Mouse (Mus musculus) lung, embryonic 15.5 days (tissue): ENCODE data around the gene Syne3. TPM values are rescaled to one million over a fixed set of nuclear protein-coding genes. Genes with fewer than 3 reads are reported as not detected.

ENCODE experiments used
- ATAC-seq: fragments of 200-750 bp; cut with Nextera tagmentation; 2 replicates; pipeline ENCODE4 v1.8.0; 2017; ENCODE audit warnings: moderate number of reproducible peaks, borderline replicate concordance; ENCODE audit not compliant: low FRiP score, low TSS enrichment; ENCODE audit errors: extremely low read depth
- H3K27ac ChIP-seq: fragments of 300-500 bp; sonication (generic); 2 replicates; pipeline ENCODE4 v1.5.1; 2015; ENCODE audit warnings: moderate library complexity, mild to moderate bottlenecking, inconsistent platforms
- H3K27me3 ChIP-seq: fragments of 300-500 bp; sonication (generic); 2 replicates; pipeline ENCODE4 v1.6.1; 2015; ENCODE audit warnings: inconsistent platforms
- H3K36me3 ChIP-seq: fragments of 300-500 bp; sonication (generic); 2 replicates; pipeline ENCODE4 v1.6.1; 2015; ENCODE audit warnings: inconsistent platforms
- H3K4me1 ChIP-seq: fragments of 300-500 bp; sonication (generic); 2 replicates; pipeline ENCODE4 v1.6.1; 2015; ENCODE audit warnings: inconsistent platforms
- H3K4me2 ChIP-seq: fragments of 300-500 bp; sonication (generic); 2 replicates; pipeline ENCODE4 v1.6.1; 2015; ENCODE audit warnings: inconsistent platforms, mild to moderate bottlenecking, moderate library complexity
- H3K4me3 ChIP-seq: fragments of 300-500 bp; sonication (generic); 2 replicates; pipeline ENCODE4 v1.5.1; 2015; ENCODE audit warnings: mild to moderate bottlenecking, inconsistent platforms
- H3K9ac ChIP-seq: fragments of 300-500 bp; sonication (generic); 2 replicates; pipeline ENCODE4 v1.6.1; 2015; ENCODE audit warnings: inconsistent platforms
- H3K9me3 ChIP-seq: fragments of 300-500 bp; sonication (generic); 2 replicates; pipeline ENCODE4 v1.6.1; 2016; ENCODE audit warnings: inconsistent platforms
- WGBS: fragments of 180-500 bp; shearing (Covaris S2); methylation state at CpG from one replicate; pipeline ENCODE4 v1.1.7; 2015; 5-methylcytosine and 5-hydroxymethylcytosine counted together
- polyA plus RNA-seq: library from polyadenylated mRNA; unstranded; fragments of >200 nt; fragmentation: Nextera tagmentation; extraction: Ambion mirVana; gene quantifications from 2 replicates; pipeline ENCODE4 v1.2.1, GENCODE M21; 2015

Syne3 gene
- polyA plus RNA-seq, result 0.50 and 0.81 TPM in 2 replicates

- no peaks in the 10 kb centered on the region for H3K9me3 ChIP-seq
- 2% methylated on average over 51 of the region's 66 CpGs for WGBS
- ATAC-seq, result peak; percentile 83
- H3K4me3 ChIP-seq, result peak within 1 kb of the TSS; percentile 71
- H3K9ac ChIP-seq, result peak within 1 kb of the TSS; percentile 32
- H3K36me3 ChIP-seq, result no peaks in the 10 kb centered on the region
- H3K27ac ChIP-seq, result no peak within 1 kb of the TSS
- peaks cover 66% of the 10 kb centered on the region for H3K27me3 ChIP-seq
- H3K4me1 ChIP-seq, result peaks cover 23% of the 10 kb centered on the region
- peak within 1 kb of the TSS; percentile 96 for H3K4me2 ChIP-seq
Observed at GRCm38 (mm10) chr12:105009370-105010212, at the start of gene Syne3. TSS of gene Syne3 (minus strand) at chr12:105009809.

- Histone ChIP-seq H3K4me3 (no peak overlapping the region), H3K9ac (no peak overlapping the region), H3K4me2 (no peak overlapping the region), H3K4me1 (no peaks in the 10 kb centered on the region), H3K27me3 (no peaks in the 10 kb centered on the region), H3K9me3 (no peaks in the 10 kb centered on the region), H3K27ac (no peak overlapping the region), H3K36me3 (no peaks in the 10 kb centered on the region)
- 80% methylated on average over 6 of the region's 6 CpGs for WGBS
- no peak for ATAC-seq
Observed at GRCm38 (mm10) chr12:105055308-105055707, 45.7 kb upstream of the Syne3 start.

DNA sequence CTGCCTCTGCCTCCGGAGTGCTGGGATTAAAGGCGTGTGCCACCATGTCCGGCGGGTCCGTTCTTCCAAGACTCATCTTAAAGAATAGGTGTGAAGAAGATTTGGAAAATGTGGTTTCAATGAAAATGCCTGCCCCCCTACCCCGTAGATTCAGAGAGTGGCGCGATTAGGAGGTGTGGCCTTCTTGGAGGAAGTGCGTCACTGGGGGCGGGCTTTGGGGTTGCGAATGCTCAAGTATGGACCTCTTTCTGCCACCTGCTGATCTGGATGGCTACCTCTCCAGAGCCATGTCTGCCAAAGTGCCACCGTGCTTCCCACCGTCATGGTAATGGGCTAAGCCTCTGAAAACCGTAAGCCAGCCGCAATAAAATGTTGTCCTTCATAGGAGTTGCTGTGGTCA, 44.4 kb upstream of the Syne3 start:
- WGBS, result 90% methylated on average over 15 of the region's 15 CpGs
- no peak overlapping the region for H3K4me2 ChIP-seq
- H3K27me3 ChIP-seq, result no peaks in the 10 kb centered on the region
- H3K4me1 ChIP-seq, result no peaks in the 10 kb centered on the region
- no peak for ATAC-seq
- H3K9me3 ChIP-seq, result no peaks in the 10 kb centered on the region
- no peak overlapping the region for H3K4me3 ChIP-seq
- no peak overlapping the region for H3K27ac ChIP-seq
- no peaks in the 10 kb centered on the region for H3K36me3 ChIP-seq
- no peak overlapping the region for H3K9ac ChIP-seq

DNA sequence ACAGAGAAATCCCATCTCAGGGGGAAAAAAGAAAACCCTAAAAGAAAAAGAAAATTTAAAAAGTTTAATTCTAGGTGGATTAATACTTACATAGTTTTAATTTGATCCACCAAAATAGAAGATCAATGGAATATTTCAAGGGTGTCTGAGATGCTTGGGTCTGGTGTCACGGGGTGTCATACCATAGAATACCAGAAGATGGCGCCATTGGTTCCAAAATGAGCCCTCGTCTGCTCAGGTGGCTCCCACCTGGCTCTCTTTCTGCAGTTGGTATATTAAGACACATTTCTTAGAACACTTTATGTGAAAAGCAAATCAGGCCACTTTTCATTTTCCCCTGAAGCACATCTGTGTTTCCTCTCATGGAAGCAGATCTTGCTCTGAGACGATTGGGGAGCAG, 41.3 kb upstream of the Syne3 start:
- H3K36me3 ChIP-seq, result no peaks in the 10 kb centered on the region
- H3K4me1 ChIP-seq, result no peaks in the 10 kb centered on the region
- ATAC-seq, result no peak
- H3K27me3 ChIP-seq, result no peaks in the 10 kb centered on the region
- H3K27ac ChIP-seq, result no peak overlapping the region
- H3K4me3 ChIP-seq, result no peak overlapping the region
- H3K9me3 ChIP-seq, result no peaks in the 10 kb centered on the region
- no peak overlapping the region for H3K4me2 ChIP-seq
- no peak overlapping the region for H3K9ac ChIP-seq
- 11% methylated on average over 4 of the region's 4 CpGs for WGBS

DNA sequence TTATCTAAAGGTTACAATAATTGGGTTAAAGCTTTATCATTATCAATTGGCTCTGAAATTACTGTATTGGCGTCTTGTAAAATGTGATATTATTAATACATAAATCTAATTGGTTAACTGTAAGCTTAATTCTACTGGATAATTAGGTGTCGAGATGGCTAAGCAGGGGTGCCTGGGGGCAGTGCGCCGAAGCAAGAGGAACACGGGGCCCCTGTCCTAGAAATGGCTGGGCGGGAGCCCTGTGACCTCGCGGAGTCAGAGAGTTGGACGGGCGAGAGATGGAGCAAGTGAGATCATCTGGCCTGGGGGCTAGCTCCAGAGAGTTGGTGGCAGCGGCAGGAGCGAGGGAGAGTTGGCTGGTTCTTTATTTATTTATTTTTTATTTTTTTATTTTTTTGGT, 40.2 kb upstream of the Syne3 start:
- H3K27ac ChIP-seq, result no peak overlapping the region
- no peak overlapping the region for H3K9ac ChIP-seq
- WGBS, result 73% methylated on average over 12 of the region's 12 CpGs
- H3K36me3 ChIP-seq, result no peaks in the 10 kb centered on the region
- H3K4me3 ChIP-seq, result no peak overlapping the region
- ATAC-seq, result no peak
- H3K9me3 ChIP-seq, result no peaks in the 10 kb centered on the region
- no peaks in the 10 kb centered on the region for H3K4me1 ChIP-seq
- no peak overlapping the region for H3K4me2 ChIP-seq
- no peaks in the 10 kb centered on the region for H3K27me3 ChIP-seq

- H3K4me2 ChIP-seq, result no peak overlapping the region
- H3K9ac ChIP-seq, result no peak overlapping the region
- no peaks in the 10 kb centered on the region for H3K4me1 ChIP-seq
- no peak overlapping the region for H3K27ac ChIP-seq
- H3K27me3 ChIP-seq, result no peaks in the 10 kb centered on the region
- no peak overlapping the region for H3K4me3 ChIP-seq
- peaks cover 3% of the 10 kb centered on the region; the same call in 1 of the 2 replicates for H3K36me3 ChIP-seq
- no peak for ATAC-seq
- H3K9me3 ChIP-seq, result no peaks in the 10 kb centered on the region
- WGBS, result 78% methylated on average over 17 of the region's 17 CpGs
Observed at GRCm38 (mm10) chr12:105048301-105048863, 38.8 kb upstream of the Syne3 start.

DNA sequence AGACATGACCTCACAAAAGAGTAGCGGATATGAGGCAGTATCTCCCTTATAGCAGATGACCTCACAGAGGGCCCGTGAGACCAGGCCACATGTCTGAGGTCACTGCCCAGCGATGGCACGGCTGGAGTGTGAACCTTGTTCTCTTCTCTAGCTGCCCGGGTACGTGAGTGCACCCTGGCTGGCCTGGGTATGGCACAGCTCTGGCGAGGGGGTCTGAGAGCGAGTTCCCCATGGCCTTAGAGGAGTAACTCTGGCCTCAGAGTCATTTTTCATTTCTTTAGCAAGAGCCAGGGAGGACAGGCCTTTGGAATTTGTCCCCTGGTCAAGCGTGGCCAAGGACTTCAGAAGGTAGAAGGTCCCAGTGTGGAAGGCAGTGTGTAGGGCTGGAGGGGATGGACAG, 35.2 kb upstream of the Syne3 start:
- no peak for ATAC-seq
- WGBS, result 87% methylated on average over 9 of the region's 9 CpGs
- Histone ChIP-seq H3K4me2 (no peak overlapping the region), H3K9ac (no peak overlapping the region), H3K4me1 (peaks cover 4% of the 10 kb centered on the region; the same call in 1 of the 2 replicates), H3K9me3 (no peaks in the 10 kb centered on the region), H3K36me3 (peaks cover 15% of the 10 kb centered on the region; the same call in 1 of the 2 replicates), H3K27me3 (no peaks in the 10 kb centered on the region), H3K4me3 (no peak overlapping the region), H3K27ac (no peak overlapping the region)

GRCm38 (mm10) chr12:105043081-105043480, 33.5 kb upstream of the Syne3 start:
- Histone ChIP-seq H3K4me1 (peaks cover 15% of the 10 kb centered on the region), H3K4me2 (no peak overlapping the region), H3K9ac (no peak overlapping the region), H3K36me3 (peaks cover 15% of the 10 kb centered on the region; the same call in 1 of the 2 replicates), H3K9me3 (no peaks in the 10 kb centered on the region), H3K27ac (no peak overlapping the region), H3K27me3 (no peaks in the 10 kb centered on the region), H3K4me3 (no peak overlapping the region)
- 80% methylated on average over 5 of the region's 5 CpGs for WGBS
- no peak for ATAC-seq

DNA sequence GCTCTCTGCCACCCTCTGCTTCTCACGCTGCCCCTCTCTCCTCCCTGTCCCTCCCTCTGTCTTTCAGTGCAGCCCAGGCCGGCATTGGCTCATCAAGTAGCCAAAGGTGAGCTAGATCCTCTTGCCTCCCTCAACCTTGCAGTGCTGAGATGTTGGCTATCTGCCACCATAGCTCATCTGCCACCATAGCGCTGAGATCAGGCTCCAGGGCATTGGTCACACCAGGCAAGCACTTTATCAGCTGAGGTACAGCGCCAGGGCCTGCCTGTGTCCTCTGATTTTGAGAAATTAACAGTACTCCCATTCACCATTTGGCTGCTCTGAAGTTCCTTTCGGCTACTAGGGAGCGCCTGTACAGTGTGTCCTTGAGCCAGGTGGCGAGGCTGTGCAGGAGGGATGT, 31.3 kb upstream of the Syne3 start:
- Histone ChIP-seq H3K4me3 (no peak overlapping the region), H3K4me1 (peaks cover 15% of the 10 kb centered on the region), H3K36me3 (peaks cover 15% of the 10 kb centered on the region; the same call in 1 of the 2 replicates), H3K9me3 (no peaks in the 10 kb centered on the region), H3K9ac (no peak overlapping the region), H3K27me3 (no peaks in the 10 kb centered on the region), H3K4me2 (no peak overlapping the region), H3K27ac (no peak overlapping the region)
- no peak for ATAC-seq
- 95% methylated on average over 7 of the region's 7 CpGs for whole genome bisulfite sequencing

DNA sequence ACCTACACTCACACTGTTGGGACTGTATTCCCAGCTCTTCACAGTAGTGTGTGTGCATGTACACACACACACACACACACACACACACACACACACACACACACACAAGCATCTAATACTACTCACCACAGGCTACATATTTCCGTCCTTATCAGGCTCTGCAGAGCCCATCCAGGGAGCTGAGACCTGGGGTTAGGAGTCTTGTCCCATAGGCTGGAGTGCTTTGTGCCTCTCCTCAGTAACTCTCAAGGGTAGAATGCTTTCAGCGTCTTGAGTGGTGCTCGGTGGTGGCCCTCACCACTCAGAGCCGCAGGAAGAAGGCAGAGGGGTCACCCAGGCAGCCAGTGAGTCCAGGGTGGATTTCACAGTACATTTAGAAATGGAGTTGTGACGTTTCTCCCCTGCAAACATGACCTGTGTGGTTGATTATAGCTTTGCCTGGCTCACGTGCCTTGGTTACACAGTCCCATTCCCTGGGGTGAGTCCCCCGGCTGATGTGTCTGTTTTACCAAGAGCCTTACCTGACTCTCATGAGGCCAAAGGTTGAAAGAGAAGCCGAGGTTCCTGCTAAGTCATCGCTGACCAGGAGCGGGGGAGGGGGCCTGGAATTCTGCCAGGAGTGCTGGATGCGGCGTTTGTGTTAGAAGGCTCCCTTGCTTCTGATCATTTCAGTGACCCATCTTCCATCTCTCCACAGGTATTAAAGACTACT, 30.1 kb upstream of the Syne3 start:
- H3K4me3 ChIP-seq, result no peak overlapping the region
- peak; percentile 30; the same call in 1 of the 2 replicates for ATAC-seq

DNA sequence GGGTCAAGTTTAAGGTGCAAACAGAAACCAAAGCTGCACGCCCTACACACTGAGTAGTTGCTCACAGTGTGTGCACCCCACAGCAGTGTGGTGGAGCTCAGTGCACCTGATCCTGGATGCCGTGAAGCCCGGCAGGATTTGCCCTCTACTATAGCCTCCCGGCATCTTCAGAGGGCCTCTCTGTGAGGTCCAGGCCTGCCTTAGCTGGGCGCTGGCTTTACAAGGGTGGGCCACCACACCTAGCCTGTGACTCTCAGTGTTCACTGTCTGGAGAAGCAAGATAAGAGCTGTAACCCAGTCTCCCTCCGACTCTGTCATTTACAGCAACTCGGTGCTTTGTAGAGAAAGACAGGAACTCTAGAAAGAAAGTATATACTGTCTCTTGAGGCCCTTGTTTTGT, 29.3 kb upstream of the Syne3 start:
- Histone ChIP-seq H3K4me2 (no peak overlapping the region), H3K9ac (no peak overlapping the region), H3K4me1 (peaks cover 27% of the 10 kb centered on the region), H3K36me3 (peaks cover 15% of the 10 kb centered on the region; the same call in 1 of the 2 replicates), H3K27me3 (no peaks in the 10 kb centered on the region), H3K9me3 (no peaks in the 10 kb centered on the region), H3K27ac (no peak overlapping the region), H3K4me3 (no peak overlapping the region)
- ATAC-seq, result peak; percentile 23; the same call in 1 of the 2 replicates
- 52% methylated on average over 7 of the region's 7 CpGs for WGBS

More for the DNA sequence above, 30.1 kb upstream of the Syne3 start:
- Histone ChIP-seq H3K4me1 (peaks cover 18% of the 10 kb centered on the region), H3K4me2 (no peak overlapping the region), H3K9ac (no peak overlapping the region), H3K27ac (no peak overlapping the region), H3K27me3 (no peaks in the 10 kb centered on the region), H3K9me3 (no peaks in the 10 kb centered on the region), H3K36me3 (peaks cover 15% of the 10 kb centered on the region; the same call in 1 of the 2 replicates)
- WGBS, result 31% methylated on average over 12 of the region's 12 CpGs
